Mouse (Mus musculus): ENCODE results near the gene Rapgefl1.

Rapgefl1 gene

GRCm38 (mm10) chr11:98854659-98855058, 18.1 kb downstream of the Rapgefl1 start:
- DNase-seq (ENCODE audit: inconsistent age in 2 of 2, low spot score in 1 of 2): no peak

- peak; percentile 85 to 96 for DNase-seq (ENCODE audit: inconsistent age in 2 of 2, low spot score in 1 of 2)
Measured at GRCm38 (mm10) chr11:98858759-98859731, 22.5 kb downstream of the Rapgefl1 start.

- DNase-seq (ENCODE audit: inconsistent age in 2 of 2, low spot score in 1 of 2): peak; percentile 96 to 98
Measured at GRCm38 (mm10) chr11:98863028-98863750, 26.6 kb downstream of the Rapgefl1 start, which contains the start of gene Wipf2. Wipf2 (plus strand) TSS chr11:98863638.

- DNase-seq (ENCODE audit: inconsistent age in 2 of 2, low spot score in 1 of 2): peak in 1 of 2 experiments; percentile 83
Measured at GRCm38 (mm10) chr11:98863751-98864429, 27.3 kb downstream of the Rapgefl1 start.

- DNase-seq (ENCODE audit: inconsistent age in 2 of 2, low spot score in 1 of 2): no peak
Measured at GRCm38 (mm10) chr11:98867293-98867692, 30.7 kb downstream of the Rapgefl1 start.

- DNase-seq (ENCODE audit: inconsistent age in 2 of 2, low spot score in 1 of 2): peak in 1 of 2 experiments; percentile 49
Measured at GRCm38 (mm10) chr11:98869906-98870305, 33.3 kb downstream of the Rapgefl1 start.

GRCm38 (mm10) chr11:98870791-98871190, 34.2 kb downstream of the Rapgefl1 start:
- DNase-seq (ENCODE audit: inconsistent age in 2 of 2, low spot score in 1 of 2): no peak

GRCm38 (mm10) chr11:98871416-98871815, 34.8 kb downstream of the Rapgefl1 start:
- DNase-seq (ENCODE audit: inconsistent age in 2 of 2, low spot score in 1 of 2): no peak

- DNase-seq (ENCODE audit: inconsistent age in 2 of 2, low spot score in 1 of 2): peak in 1 of 2 experiments; percentile 56
Measured at GRCm38 (mm10) chr11:98872040-98872439, 35.5 kb downstream of the Rapgefl1 start.

- DNase-seq (ENCODE audit: inconsistent age in 2 of 2, low spot score in 1 of 2): no peak
Measured at GRCm38 (mm10) chr11:98873900-98874299, 37.3 kb downstream of the Rapgefl1 start.

GRCm38 (mm10) chr11:98877001-98877400, 40.4 kb downstream of the Rapgefl1 start:
- no peak for DNase-seq (ENCODE audit: inconsistent age in 2 of 2, low spot score in 1 of 2)

GRCm38 (mm10) chr11:98887703-98888102, 51.1 kb downstream of the Rapgefl1 start:
- no peak for DNase-seq (ENCODE audit: inconsistent age in 2 of 2, low spot score in 1 of 2)

GRCm38 (mm10) chr11:98889077-98889476, 52.5 kb downstream of the Rapgefl1 start:
- DNase-seq (ENCODE audit: inconsistent age in 2 of 2, low spot score in 1 of 2): no peak

GRCm38 (mm10) chr11:98889977-98890376, 53.4 kb downstream of the Rapgefl1 start:
- no peak for DNase-seq (ENCODE audit: inconsistent age in 2 of 2, low spot score in 1 of 2)

- DNase-seq (ENCODE audit: inconsistent age in 2 of 2, low spot score in 1 of 2): no peak
Measured at GRCm38 (mm10) chr11:98892426-98892825, 55.8 kb downstream of the Rapgefl1 start.

GRCm38 (mm10) chr11:98900529-98901125, 64.0 kb downstream of the Rapgefl1 start:
- DNase-seq (ENCODE audit: inconsistent age in 2 of 2, low spot score in 1 of 2): peak in 1 of 2 experiments; percentile 30

GRCm38 (mm10) chr11:98902621-98903245, 66.1 kb downstream of the Rapgefl1 start:
- no peak for DNase-seq (ENCODE audit: inconsistent age in 2 of 2, low spot score in 1 of 2)

All from adrenal gland, adult (tissue).